Mouse (Mus musculus) spleen, adult 2 months (tissue): ENCODE results near the gene Btd.

ENCODE experiments used
- CTCF ChIP-seq: fragments of 200-500 bp; IDR thresholded peaks from 2 replicates; pipeline ENCODE4 v1.5.1; 2011; ENCODE audit warnings: mild to moderate bottlenecking, inconsistent platforms; ENCODE audit not compliant: insufficient read depth, insufficient read length, insufficient replicate concordance; ENCODE audit errors: extremely low read depth
- POLR2A ChIP-seq: fragments of 200-500 bp; IDR thresholded peaks from 2 replicates; pipeline ENCODE4 v1.6.1; 2011; ENCODE audit warnings: low read depth, low read length, inconsistent platforms

GRCm38 (mm10) chr14:31654816-31655215 lies 14.0 kb downstream of the Btd start:
- TF ChIP-seq POLR2A (no peak), CTCF (no peak)
